Mouse (Mus musculus) forebrain, embryonic 13.5 days (tissue): ENCODE data around the gene Nek10. TPM values are rescaled to one million over a fixed set of nuclear protein-coding genes. Genes with fewer than 3 reads are reported as not detected.
"Not testable (repeated sequence)": the region's sequence is repeated elsewhere in the genome, so short reads cannot be mapped to it uniquely, and the experiment has no call there.

Experiments
- ATAC-seq: fragments of 200-750 bp; cut with Nextera tagmentation; 2 replicates; pipeline ENCODE4 v1.8.0; 2017
- H3K27ac ChIP-seq: fragments of 300-500 bp; sonication (generic); 2 replicates; pipeline ENCODE4 v1.5.1; 2015; ENCODE audit warnings: inconsistent platforms, mild to moderate bottlenecking, moderate library complexity
- H3K27me3 ChIP-seq: fragments of 300-500 bp; sonication (generic); 2 replicates; pipeline ENCODE4 v1.6.1; 2015; ENCODE audit warnings: mild to moderate bottlenecking, inconsistent platforms
- H3K36me3 ChIP-seq: fragments of 300-500 bp; sonication (generic); 2 replicates; pipeline ENCODE4 v1.6.1; 2015; ENCODE audit warnings: mild to moderate bottlenecking, inconsistent platforms; ENCODE audit not compliant: poor library complexity, severe bottlenecking
- H3K4me1 ChIP-seq: fragments of 300-500 bp; sonication (generic); 2 replicates; pipeline ENCODE4 v1.6.1; 2015; ENCODE audit warnings: inconsistent platforms
- H3K4me2 ChIP-seq: fragments of 300-500 bp; sonication (generic); 2 replicates; pipeline ENCODE4 v1.6.1; 2015; ENCODE audit warnings: inconsistent platforms, mild to moderate bottlenecking, moderate library complexity
- H3K4me3 ChIP-seq: fragments of 300-500 bp; sonication (generic); 2 replicates; pipeline ENCODE4 v1.5.1; 2015; ENCODE audit warnings: mild to moderate bottlenecking, inconsistent platforms
- H3K9ac ChIP-seq: fragments of 300-500 bp; sonication (generic); 2 replicates; pipeline ENCODE4 v1.6.1; 2015; ENCODE audit warnings: mild to moderate bottlenecking, inconsistent platforms
- H3K9me3 ChIP-seq: fragments of 300-500 bp; sonication (generic); replicated peaks from 2 replicates; pipeline ENCODE4 v1.6.1; 2016; ENCODE audit warnings: inconsistent platforms
- WGBS: fragments of 180-500 bp; shearing (Covaris S2); methylation state at CpG from one replicate; pipeline ENCODE4 v1.1.7; 2015; 5-methylcytosine and 5-hydroxymethylcytosine counted together
- polyA plus RNA-seq: library from polyadenylated mRNA; unstranded; fragments of >200 nt; fragmentation: Nextera tagmentation; extraction: Ambion mirVana; gene quantifications from 2 replicates; pipeline ENCODE4 v1.2.1, GENCODE M21; 2015

The Nek10 gene
- polyA plus RNA-seq, 1 experiment from 2014 or later = 0.08 TPM

- 97% methylated on average over 2 of the region's 2 CpGs for WGBS
- Histone ChIP-seq H3K9ac (no peak overlapping the region), H3K4me1 (peaks cover 5% of the 10 kb centered on the region; the same call in 1 of the 2 replicates), H3K9me3 (no peaks in the 10 kb centered on the region), H3K36me3 (no peaks in the 10 kb centered on the region), H3K27ac (peak overlapping the region; percentile 19; the same call in 1 of the 2 replicates), H3K4me3 (no peak overlapping the region), H3K4me2 (no peak overlapping the region), H3K27me3 (no peaks in the 10 kb centered on the region)
- peak; percentile 85 for ATAC-seq
Observed at GRCm38 (mm10) chr14:14959780-14960440, 156.7 kb downstream of the Nek10 start.

GRCm38 (mm10) chr14:14960441-14960988 lies 157.3 kb downstream of the Nek10 start:
- Histone ChIP-seq H3K9ac (no peak overlapping the region), H3K27me3 (no peaks in the 10 kb centered on the region), H3K4me3 (no peak overlapping the region), H3K36me3 (no peaks in the 10 kb centered on the region), H3K4me2 (no peak overlapping the region), H3K9me3 (no peaks in the 10 kb centered on the region), H3K27ac (peak overlapping the region; percentile 19; the same call in 1 of the 2 replicates), H3K4me1 (peaks cover 5% of the 10 kb centered on the region; the same call in 1 of the 2 replicates)
- 76% methylated on average over 2 of the region's 2 CpGs for WGBS
- peak; percentile 60 for ATAC-seq

GRCm38 (mm10) chr14:14970633-14971032 lies 167.4 kb downstream of the Nek10 start:
- no peak overlapping the region for H3K4me3 ChIP-seq
- no peak overlapping the region for H3K9ac ChIP-seq
- no peak overlapping the region for H3K27ac ChIP-seq
- H3K4me1 ChIP-seq = no peaks in the 10 kb centered on the region
- WGBS = 73% methylated on average over 2 of the region's 2 CpGs
- no peaks in the 10 kb centered on the region for H3K27me3 ChIP-seq
- H3K4me2 ChIP-seq = no peak overlapping the region
- H3K9me3 ChIP-seq = no peaks in the 10 kb centered on the region
- ATAC-seq = no peak
- no peaks in the 10 kb centered on the region for H3K36me3 ChIP-seq

GRCm38 (mm10) chr14:14971056-14971455 lies 167.8 kb downstream of the Nek10 start:
- whole genome bisulfite sequencing = 70% methylated on average over 4 of the region's 4 CpGs
- Histone ChIP-seq H3K27me3 (no peaks in the 10 kb centered on the region), H3K9me3 (no peaks in the 10 kb centered on the region), H3K4me2 (no peak overlapping the region), H3K4me3 (no peak overlapping the region), H3K9ac (no peak overlapping the region), H3K36me3 (no peaks in the 10 kb centered on the region), H3K27ac (no peak overlapping the region), H3K4me1 (no peaks in the 10 kb centered on the region)
- no peak for ATAC-seq

GRCm38 (mm10) chr14:14974156-14974555 lies 170.9 kb downstream of the Nek10 start:
- Histone ChIP-seq H3K27ac (no peak overlapping the region), H3K27me3 (no peaks in the 10 kb centered on the region), H3K4me2 (no peak overlapping the region), H3K9ac (no peak overlapping the region), H3K36me3 (no peaks in the 10 kb centered on the region), H3K4me3 (no peak overlapping the region), H3K9me3 (no peaks in the 10 kb centered on the region), H3K4me1 (no peaks in the 10 kb centered on the region)
- no peak for ATAC-seq
- 62% methylated on average over 1 of the region's 1 CpGs for WGBS

- WGBS = 17% methylated on average over 1 of the region's 1 CpGs
- not testable (repeated sequence) for H3K4me1 ChIP-seq, H3K4me3 ChIP-seq, H3K9me3 ChIP-seq, H3K27ac ChIP-seq, H3K27me3 ChIP-seq, H3K4me2 ChIP-seq, ATAC-seq, H3K36me3 ChIP-seq, H3K9ac ChIP-seq
Observed at GRCm38 (mm10) chr14:14984106-14984505, 180.9 kb downstream of the Nek10 start.

- ATAC-seq = peak; percentile 86
- 40% methylated on average over 11 of the region's 11 CpGs for WGBS
- no peak overlapping the region for H3K4me2 ChIP-seq
- H3K27ac ChIP-seq = no peak overlapping the region
- no peaks in the 10 kb centered on the region for H3K9me3 ChIP-seq
- H3K4me1 ChIP-seq = no peaks in the 10 kb centered on the region
- H3K36me3 ChIP-seq = no peaks in the 10 kb centered on the region
- H3K27me3 ChIP-seq = no peaks in the 10 kb centered on the region
- H3K9ac ChIP-seq = no peak overlapping the region
- no peak overlapping the region for H3K4me3 ChIP-seq
Observed at GRCm38 (mm10) chr14:14984710-14985647, 181.8 kb downstream of the Nek10 start.

- 59% methylated on average over 1 of the region's 1 CpGs for WGBS
Observed at GRCm38 (mm10) chr14:14987403-14987802, 184.2 kb downstream of the Nek10 start.

GRCm38 (mm10) chr14:14991642-14992041 lies 188.4 kb downstream of the Nek10 start:
- no peak overlapping the region for H3K9ac ChIP-seq
- ATAC-seq = no peak

More at GRCm38 (mm10) chr14:14987403-14987802, 184.2 kb downstream of the Nek10 start:
- no peak for ATAC-seq
- Histone ChIP-seq H3K9me3 (no peaks in the 10 kb centered on the region), H3K27me3 (no peaks in the 10 kb centered on the region), H3K36me3 (no peaks in the 10 kb centered on the region), H3K4me2 (no peak overlapping the region), H3K27ac (no peak overlapping the region), H3K4me1 (no peaks in the 10 kb centered on the region), H3K9ac (no peak overlapping the region), H3K4me3 (no peak overlapping the region)

GRCm38 (mm10) chr14:15011408-15011807 lies 208.2 kb downstream of the Nek10 start:
- Histone ChIP-seq H3K36me3 (no peaks in the 10 kb centered on the region), H3K27me3 (no peaks in the 10 kb centered on the region), H3K9me3 (no peaks in the 10 kb centered on the region), H3K27ac (no peak overlapping the region), H3K4me1 (no peaks in the 10 kb centered on the region), H3K4me3 (no peak overlapping the region), H3K9ac (no peak overlapping the region), H3K4me2 (no peak overlapping the region)
- no peak for ATAC-seq
- WGBS = 88% methylated on average over 4 of the region's 4 CpGs

More at GRCm38 (mm10) chr14:14991642-14992041, 188.4 kb downstream of the Nek10 start:
- Histone ChIP-seq H3K27me3 (no peaks in the 10 kb centered on the region), H3K27ac (no peak overlapping the region), H3K4me1 (no peaks in the 10 kb centered on the region), H3K36me3 (no peaks in the 10 kb centered on the region), H3K4me3 (no peak overlapping the region), H3K9me3 (no peaks in the 10 kb centered on the region), H3K4me2 (no peak overlapping the region)
- 84% methylated on average over 2 of the region's 2 CpGs for WGBS

- no peaks in the 10 kb centered on the region for H3K36me3 ChIP-seq
- H3K9ac ChIP-seq = no peak overlapping the region
- no peak overlapping the region for H3K4me2 ChIP-seq
- WGBS = 87% methylated on average over 2 of the region's 2 CpGs
- no peak overlapping the region for H3K27ac ChIP-seq
- H3K4me1 ChIP-seq = no peaks in the 10 kb centered on the region
- no peak for ATAC-seq
- no peaks in the 10 kb centered on the region for H3K27me3 ChIP-seq
- H3K9me3 ChIP-seq = no peaks in the 10 kb centered on the region
- H3K4me3 ChIP-seq = no peak overlapping the region
Observed at GRCm38 (mm10) chr14:15014799-15015198, 211.6 kb downstream of the Nek10 start.

GRCm38 (mm10) chr14:15030626-15031025 lies 227.4 kb downstream of the Nek10 start:
- H3K27me3 ChIP-seq, ATAC-seq, H3K9ac ChIP-seq, H3K4me2 ChIP-seq, H3K27ac ChIP-seq, H3K4me3 ChIP-seq, H3K36me3 ChIP-seq, H3K4me1 ChIP-seq: not testable (repeated sequence)
- peaks cover 12% of the 10 kb centered on the region; the same call in 1 of the 2 replicates for H3K9me3 ChIP-seq
- 90% methylated on average over 4 of the region's 4 CpGs for WGBS
